Mouse (Mus musculus) MEL (cell line): ENCODE measurements at regions not wholly inside any gene's neighbourhood (a gene's known extent, or its start where the extent isn't known, plus 50 kb on each side); places are given as distances from the start of the nearest gene placed in this dataset.

Source experiments
- CTCF ChIP-seq, 3 experiments: IDR thresholded peaks in 2 of 3; conservative IDR thresholded peaks in 1 of 3; 2 replicates each; pipeline ENCODE4 v1.5.1; 2011 to 2012; ENCODE audit warnings: low read length in 3 of 3, low read depth in 2 of 3, mild to moderate bottlenecking in 2 of 3, improper control_type of control experiment in 1 of 3, inconsistent platforms in 1 of 3, mixed read lengths in 1 of 3, moderate library complexity in 1 of 3; ENCODE audit not compliant: control insufficient read depth in 1 of 3, insufficient read depth in 1 of 3, poor library complexity in 1 of 3, severe bottlenecking in 1 of 3
- MAX ChIP-seq: IDR thresholded peaks from 2 replicates; pipeline ENCODE4 v1.6.1; 2011; ENCODE audit warnings: low read length, improper control_type of control experiment
- POLR2A ChIP-seq, 2 experiments: IDR thresholded peaks; 2 replicates each; pipeline ENCODE4 v1.6.1; 2011 to 2012; ENCODE audit warnings: low read length in 2 of 2, mild to moderate bottlenecking in 2 of 2, control low read depth in 1 of 2, improper control_type of control experiment in 1 of 2, low read depth in 1 of 2, moderate library complexity in 1 of 2; ENCODE audit not compliant: control insufficient read depth in 1 of 2, insufficient read depth in 1 of 2, poor library complexity in 1 of 2
- TCF12 ChIP-seq: IDR thresholded peaks from 2 replicates; pipeline ENCODE4 v1.6.1; 2014; ENCODE audit warnings: low read depth, mild to moderate bottlenecking, inconsistent platforms, low read length, improper control_type of control experiment, moderate library complexity
- ZNF384 ChIP-seq: IDR thresholded peaks from 2 replicates; pipeline ENCODE4 v1.6.1; 2012; ENCODE audit warnings: low read depth, mild to moderate bottlenecking, inconsistent platforms, low read length, improper control_type of control experiment

- TF ChIP-seq MAX (no peak), POLR2A (IDR thresholded peaks at IDR 0.05; ENCODE audit: control insufficient read depth in 1 of 2, insufficient read depth in 1 of 2, low read depth in 1 of 2, low read length in 2 of 2, poor library complexity in 1 of 2) (no peak), CTCF (IDR thresholded peaks at IDR 0.05 in 2 of 3, conservative IDR thresholded peaks at IDR 0.05 in 1 of 3; ENCODE audit: control insufficient read depth in 1 of 3, insufficient read depth in 1 of 3, low read depth in 2 of 3, low read length in 3 of 3, poor library complexity in 1 of 3, severe bottlenecking in 1 of 3) (no peak), TCF12 (no peak), ZNF384 (no peak)
These were observed 163.5 kb downstream of the Gm21833 start for GRCm38 (mm10) chr16:82991705-82992104.
